Mouse (Mus musculus) limb, embryonic 15.5 days (tissue): Measurements from ENCODE around the gene Mycbp. TPM values are rescaled to one million over a fixed set of nuclear protein-coding genes. Genes with fewer than 3 reads are reported as not detected.
"Not testable (repeated sequence)": the region's sequence is repeated elsewhere in the genome, so short reads cannot be mapped to it uniquely, and the experiment has no call there.

Experiments
- ATAC-seq: fragments of 200-750 bp; cut with Nextera tagmentation; 2 replicates; pipeline ENCODE4 v1.8.0; 2017; ENCODE audit warnings: low read depth, moderate TSS enrichment; ENCODE audit not compliant: insufficient number of reproducible peaks, low FRiP score, low TSS enrichment
- H3K27ac ChIP-seq: fragments of 300-500 bp; sonication (generic); 2 replicates; pipeline ENCODE4 v1.5.1; 2015; ENCODE audit warnings: moderate library complexity, mild to moderate bottlenecking, inconsistent platforms
- H3K27me3 ChIP-seq: fragments of 300-500 bp; sonication (generic); 2 replicates; pipeline ENCODE4 v1.6.1; 2015; ENCODE audit warnings: inconsistent platforms
- H3K36me3 ChIP-seq: fragments of 300-500 bp; sonication (generic); 2 replicates; pipeline ENCODE4 v1.6.1; 2015; ENCODE audit warnings: inconsistent platforms
- H3K4me1 ChIP-seq: fragments of 300-500 bp; sonication (generic); 2 replicates; pipeline ENCODE4 v1.6.1; 2015; ENCODE audit warnings: inconsistent platforms
- H3K4me2 ChIP-seq: fragments of 300-500 bp; sonication (generic); 2 replicates; pipeline ENCODE4 v1.6.1; 2015; ENCODE audit warnings: mild to moderate bottlenecking, inconsistent platforms
- H3K4me3 ChIP-seq: fragments of 300-500 bp; sonication (generic); 2 replicates; pipeline ENCODE4 v1.5.1; 2015; ENCODE audit warnings: mild to moderate bottlenecking, inconsistent platforms
- H3K9ac ChIP-seq: fragments of 300-500 bp; sonication (generic); 2 replicates; pipeline ENCODE4 v1.6.1; 2015; ENCODE audit warnings: inconsistent platforms
- H3K9me3 ChIP-seq: fragments of 300-500 bp; sonication (generic); 2 replicates; pipeline ENCODE4 v1.6.1; 2016; ENCODE audit warnings: inconsistent platforms
- WGBS: fragments of 180-500 bp; shearing (Covaris S2); methylation state at CpG from one replicate; pipeline ENCODE4 v1.1.7; 2015; 5-methylcytosine and 5-hydroxymethylcytosine counted together
- polyA plus RNA-seq: library from polyadenylated mRNA; unstranded; fragments of >200 nt; fragmentation: Nextera tagmentation; extraction: Ambion mirVana; gene quantifications from 2 replicates; pipeline ENCODE4 v1.2.1, GENCODE M21; 2015

Gene Mycbp
- polyA plus RNA-seq, 1 experiment from 2014 or later, result 67.5 TPM

DNA sequence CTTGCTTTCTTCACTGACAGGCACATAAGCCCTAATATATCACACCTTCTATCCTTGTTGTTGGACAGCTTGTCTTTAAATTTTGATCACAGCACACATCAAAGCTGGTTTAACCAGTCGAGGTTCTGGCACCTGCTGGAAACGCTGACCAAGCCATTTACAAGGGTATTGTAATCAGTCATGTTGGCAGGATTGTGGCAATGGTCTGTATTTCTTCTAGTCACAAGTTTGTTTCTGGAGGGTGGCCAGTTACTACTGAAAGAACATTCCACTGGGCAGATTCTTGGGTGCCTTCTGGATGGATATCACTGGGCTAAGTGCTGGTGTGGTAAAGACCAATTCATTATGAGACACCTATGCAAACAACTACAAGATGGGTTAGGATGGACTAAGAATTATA lies 7.8 kb downstream of the Mycbp start:
- Histone ChIP-seq H3K9me3 (no peaks in the 10 kb centered on the region), H3K9ac (no peak overlapping the region), H3K4me1 (peaks cover 10% of the 10 kb centered on the region), H3K27me3 (no peaks in the 10 kb centered on the region), H3K4me2 (no peak overlapping the region), H3K27ac (no peak overlapping the region), H3K4me3 (no peak overlapping the region), H3K36me3 (peaks cover 37% of the 10 kb centered on the region)
- 51% methylated on average over 2 of the region's 2 CpGs for WGBS
- ATAC-seq, result no peak

DNA sequence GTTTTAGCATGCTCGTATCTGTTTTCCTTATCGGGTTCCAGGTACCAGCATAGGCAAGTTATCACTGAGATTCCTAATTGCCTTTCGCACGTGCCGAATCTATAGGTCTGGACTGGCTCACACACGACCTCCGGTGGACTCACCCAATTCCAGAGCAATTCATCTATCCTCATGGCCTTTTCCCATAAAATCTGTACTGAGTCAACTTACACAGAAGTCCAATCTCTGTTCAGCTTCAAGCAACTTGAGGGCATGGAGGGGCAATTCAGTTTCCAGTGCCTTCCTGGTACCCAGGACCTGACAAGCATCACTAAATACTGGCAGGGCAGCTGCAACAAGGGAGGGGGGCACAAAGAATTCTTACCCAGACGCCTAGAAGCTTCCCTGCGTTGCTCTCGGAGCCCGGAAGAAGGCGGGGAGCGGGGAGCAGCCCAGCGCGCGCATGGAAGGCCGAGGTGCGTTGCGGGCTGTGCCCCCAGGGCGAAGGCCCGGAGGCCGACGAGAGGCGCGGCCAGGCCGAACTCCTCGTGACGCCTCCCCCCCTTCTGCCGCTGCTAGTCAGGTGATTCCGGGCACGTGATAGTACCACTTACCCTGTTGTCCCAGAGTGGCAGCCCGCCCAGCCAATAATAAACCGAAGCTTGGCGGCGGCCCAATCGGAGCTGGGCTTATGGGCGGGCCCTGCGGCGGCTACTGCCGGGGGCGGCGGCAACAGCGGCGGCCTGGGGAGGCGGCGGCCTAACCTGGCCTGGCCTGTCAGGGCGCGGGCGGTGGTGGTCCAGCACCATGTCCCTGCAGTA lies 12.3 kb downstream of the Mycbp start, which contains the start of gene Rragc:
Gene Rragc (plus strand): TSS at position 699 of the 800 bp plus-strand sequence.
- peaks cover 30% of the 10 kb centered on the region for H3K36me3 ChIP-seq
- WGBS, result under 1% methylated on average over 48 of the region's 49 CpGs
- peaks cover 18% of the 10 kb centered on the region for H3K4me1 ChIP-seq

GRCm38 (mm10) chr4:123917548-123918140 lies 13.0 kb downstream of the Mycbp start, which contains the start of gene 4930535I16Rik:
4930535I16Rik (minus strand) TSS chr4:123918022.
- peaks cover 18% of the 10 kb centered on the region for H3K4me1 ChIP-seq
- H3K27me3 ChIP-seq, result no peaks in the 10 kb centered on the region
- peak within 1 kb of the TSS; percentile 88 for H3K27ac ChIP-seq
- no peaks in the 10 kb centered on the region for H3K9me3 ChIP-seq
- peak; percentile 16; the same call in 1 of the 2 replicates for ATAC-seq
- H3K36me3 ChIP-seq, result peaks cover 28% of the 10 kb centered on the region
- H3K4me2 ChIP-seq, result peak within 1 kb of the TSS; percentile 79
- WGBS, result under 1% methylated on average over 51 of the region's 63 CpGs
- peak within 1 kb of the TSS; percentile 86 for H3K4me3 ChIP-seq
- H3K9ac ChIP-seq, result peak within 1 kb of the TSS; percentile 99

More for the DNA sequence above, 12.3 kb downstream of the Mycbp start, which contains the start of gene Rragc:
- Histone ChIP-seq H3K27me3 (no peaks in the 10 kb centered on the region), H3K9me3 (no peaks in the 10 kb centered on the region), H3K4me2 (peak within 1 kb of the TSS; percentile 79), H3K4me3 (peak within 1 kb of the TSS; percentile 86), H3K27ac (peak within 1 kb of the TSS; percentile 88), H3K9ac (peak within 1 kb of the TSS; percentile 99)
- peak; percentile 99 for ATAC-seq

DNA sequence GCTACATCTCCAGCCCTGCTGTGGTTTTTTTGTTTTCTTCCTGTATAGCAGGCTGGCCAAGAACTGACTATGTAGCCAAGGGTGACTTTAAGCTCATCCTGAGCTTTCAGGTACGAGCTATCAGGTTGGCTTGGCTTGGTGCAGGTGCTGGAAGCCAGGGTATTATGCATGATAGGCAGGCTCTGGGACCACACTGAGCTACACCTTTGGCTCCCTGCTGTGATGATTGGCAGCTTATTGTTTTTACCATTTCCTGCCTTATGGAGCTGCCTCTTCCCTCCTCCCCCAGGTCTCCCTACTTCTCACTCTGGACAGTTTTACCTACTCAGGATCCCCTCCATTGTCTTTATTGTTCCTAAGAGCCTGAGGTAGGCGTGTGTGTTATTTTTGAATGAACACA lies 14.2 kb downstream of the Mycbp start:
- Histone ChIP-seq H3K9ac (no peak overlapping the region), H3K27me3 (no peaks in the 10 kb centered on the region), H3K36me3 (peaks cover 28% of the 10 kb centered on the region), H3K4me2 (no peak overlapping the region; the same call in 1 of the 2 replicates), H3K27ac (no peak overlapping the region), H3K4me3 (peak overlapping the region; percentile 86; the same call in 1 of the 2 replicates), H3K4me1 (peaks cover 18% of the 10 kb centered on the region), H3K9me3 (no peaks in the 10 kb centered on the region)
- ATAC-seq, result no peak
- 77% methylated on average over 2 of the region's 2 CpGs for WGBS

- Histone ChIP-seq H3K27ac (no peak overlapping the region), H3K4me2 (no peak overlapping the region), H3K9me3 (no peaks in the 10 kb centered on the region), H3K4me1 (peaks cover 13% of the 10 kb centered on the region), H3K4me3 (no peak overlapping the region), H3K36me3 (peaks cover 46% of the 10 kb centered on the region), H3K9ac (no peak overlapping the region), H3K27me3 (no peaks in the 10 kb centered on the region)
- ATAC-seq, result no peak
- 93% methylated on average over 4 of the region's 4 CpGs for WGBS
These were observed 16.5 kb downstream of the Mycbp start for GRCm38 (mm10) chr4:123921055-123921565.

GRCm38 (mm10) chr4:123927961-123928360 lies 23.3 kb downstream of the Mycbp start:
- Histone ChIP-seq H3K4me2 (no peak overlapping the region), H3K36me3 (peaks cover 85% of the 10 kb centered on the region), H3K9me3 (no peaks in the 10 kb centered on the region), H3K9ac (no peak overlapping the region), H3K27ac (no peak overlapping the region), H3K4me3 (no peak overlapping the region), H3K4me1 (no peaks in the 10 kb centered on the region), H3K27me3 (no peaks in the 10 kb centered on the region)
- ATAC-seq, result no peak

- ATAC-seq, result no peak
These were observed 25.4 kb downstream of the Mycbp start for GRCm38 (mm10) chr4:123929994-123930393.

DNA sequence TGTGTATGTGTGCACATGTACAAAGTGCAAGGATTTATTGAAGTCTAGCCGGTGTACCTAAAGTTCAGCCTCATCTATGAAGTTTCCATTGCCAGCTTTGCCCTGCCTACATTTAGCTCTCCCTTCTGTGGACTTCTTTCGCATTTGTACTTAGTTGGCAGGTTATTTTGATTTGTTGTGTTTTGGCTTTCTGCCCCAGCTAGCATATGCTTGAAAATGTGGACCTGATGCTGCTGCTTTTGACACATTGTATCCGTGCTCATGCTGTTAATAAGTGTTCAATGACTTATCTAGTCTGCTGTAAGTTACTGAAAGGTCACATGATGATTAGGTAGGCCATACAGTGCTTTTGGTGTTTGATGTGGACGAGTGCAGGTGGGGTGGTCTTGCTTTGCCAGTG lies 29.7 kb downstream of the Mycbp start:
- no peak overlapping the region for H3K9ac ChIP-seq
- no peak overlapping the region for H3K4me3 ChIP-seq
- H3K27ac ChIP-seq, result no peak overlapping the region
- peaks cover 69% of the 10 kb centered on the region for H3K36me3 ChIP-seq
- H3K4me1 ChIP-seq, result no peaks in the 10 kb centered on the region
- H3K27me3 ChIP-seq, result no peaks in the 10 kb centered on the region
- no peak for ATAC-seq
- no peaks in the 10 kb centered on the region for H3K9me3 ChIP-seq
- H3K4me2 ChIP-seq, result no peak overlapping the region
- WGBS, result 88% methylated on average over 4 of the region's 4 CpGs

More at GRCm38 (mm10) chr4:123929994-123930393, 25.4 kb downstream of the Mycbp start:
- WGBS, result 91% methylated on average over 4 of the region's 4 CpGs
- Histone ChIP-seq H3K4me2 (no peak overlapping the region), H3K27ac (no peak overlapping the region), H3K9me3 (no peaks in the 10 kb centered on the region), H3K4me1 (no peaks in the 10 kb centered on the region), H3K27me3 (no peaks in the 10 kb centered on the region), H3K4me3 (no peak overlapping the region), H3K36me3 (peaks cover 87% of the 10 kb centered on the region), H3K9ac (no peak overlapping the region)

- ATAC-seq, result no peak
- no peaks in the 10 kb centered on the region for H3K27me3 ChIP-seq
- H3K9me3 ChIP-seq, result no peaks in the 10 kb centered on the region
- peaks cover 57% of the 10 kb centered on the region for H3K36me3 ChIP-seq
- no peak overlapping the region for H3K27ac ChIP-seq
- no peak overlapping the region for H3K4me3 ChIP-seq
- H3K4me1 ChIP-seq, result no peaks in the 10 kb centered on the region
- 91% methylated on average over 7 of the region's 7 CpGs for WGBS
- no peak overlapping the region for H3K9ac ChIP-seq
- H3K4me2 ChIP-seq, result no peak overlapping the region
These were observed 31.4 kb downstream of the Mycbp start for GRCm38 (mm10) chr4:123936059-123936458.

GRCm38 (mm10) chr4:123939838-123940237 lies 35.2 kb downstream of the Mycbp start:
- no peaks in the 10 kb centered on the region for H3K4me1 ChIP-seq
- peaks cover 3% of the 10 kb centered on the region; the same call in 1 of the 2 replicates for H3K27me3 ChIP-seq
- no peak overlapping the region for H3K4me2 ChIP-seq
- H3K9me3 ChIP-seq, result no peaks in the 10 kb centered on the region
- H3K27ac ChIP-seq, result no peak overlapping the region
- no peak overlapping the region for H3K4me3 ChIP-seq
- peaks cover 23% of the 10 kb centered on the region for H3K36me3 ChIP-seq
- no peak for ATAC-seq
- H3K9ac ChIP-seq, result no peak overlapping the region
- 2% methylated on average over 4 of the region's 4 CpGs for WGBS

GRCm38 (mm10) chr4:123940878-123941277 lies 36.2 kb downstream of the Mycbp start:
- WGBS, result 71% methylated on average over 7 of the region's 7 CpGs

GRCm38 (mm10) chr4:123946701-123947100 lies 42.1 kb downstream of the Mycbp start:
- H3K27ac ChIP-seq, result no peak overlapping the region
- no peak for ATAC-seq

More at GRCm38 (mm10) chr4:123940878-123941277, 36.2 kb downstream of the Mycbp start:
- not testable (repeated sequence) for H3K4me1 ChIP-seq, H3K9me3 ChIP-seq, H3K27me3 ChIP-seq, H3K9ac ChIP-seq, H3K4me2 ChIP-seq, H3K27ac ChIP-seq, H3K4me3 ChIP-seq, ATAC-seq
- peaks cover 14% of the 10 kb centered on the region for H3K36me3 ChIP-seq

More at GRCm38 (mm10) chr4:123946701-123947100, 42.1 kb downstream of the Mycbp start:
- Histone ChIP-seq H3K9ac (no peak overlapping the region), H3K4me2 (no peak overlapping the region), H3K4me3 (no peak overlapping the region), H3K36me3 (no peaks in the 10 kb centered on the region), H3K27me3 (peaks cover 12% of the 10 kb centered on the region; the same call in 1 of the 2 replicates), H3K4me1 (no peaks in the 10 kb centered on the region), H3K9me3 (no peaks in the 10 kb centered on the region)
- WGBS, result 71% methylated on average over 4 of the region's 4 CpGs
